Mouse (Mus musculus): Measurements from ENCODE around the gene Gm11032.

Gm11032 gene

GRCm38 (mm10) chr11:4605414-4605813, 14.5 kb upstream of the Gm11032 start:
- Histone ChIP-seq H3K27me3 (ENCODE audit: control insufficient read depth, insufficient read depth, low read length, poor library complexity, severe bottlenecking) (no peaks in the 10 kb centered on the region), H3K36me3 (ENCODE audit: control insufficient read depth, insufficient read depth, low read length, poor library complexity, severe bottlenecking) (no peaks in the 10 kb centered on the region)
- peak; percentile 86 for DNase-seq (ENCODE audit: low read depth, low spot score)

- Histone ChIP-seq H3K27me3 (ENCODE audit: control insufficient read depth, insufficient read depth, low read length, poor library complexity, severe bottlenecking) (no peaks in the 10 kb centered on the region), H3K36me3 (ENCODE audit: control insufficient read depth, insufficient read depth, low read length, poor library complexity, severe bottlenecking) (no peaks in the 10 kb centered on the region)
- DNase-seq (ENCODE audit: low read depth, low spot score): no peak
Measured at GRCm38 (mm10) chr11:4606541-4606940, 13.3 kb upstream of the Gm11032 start.

GRCm38 (mm10) chr11:4611904-4612303, 8.0 kb upstream of the Gm11032 start:
- H3K27me3 ChIP-seq (ENCODE audit: control insufficient read depth, insufficient read depth, low read length, poor library complexity, severe bottlenecking): no peaks in the 10 kb centered on the region
- DNase-seq (ENCODE audit: low read depth, low spot score): no peak
- H3K36me3 ChIP-seq (ENCODE audit: control insufficient read depth, insufficient read depth, low read length, poor library complexity, severe bottlenecking): no peaks in the 10 kb centered on the region

GRCm38 (mm10) chr11:4620501-4621108, 738 bp downstream of the Gm11032 start:
- Histone ChIP-seq H3K27me3 (ENCODE audit: control insufficient read depth, insufficient read depth, low read length, poor library complexity, severe bottlenecking) (no peaks in the 10 kb centered on the region), H3K36me3 (ENCODE audit: control insufficient read depth, insufficient read depth, low read length, poor library complexity, severe bottlenecking) (no peaks in the 10 kb centered on the region)
- no peak for DNase-seq (ENCODE audit: low read depth, low spot score)

- Histone ChIP-seq H3K27me3 (ENCODE audit: control insufficient read depth, insufficient read depth, low read length, poor library complexity, severe bottlenecking) (no peaks in the 10 kb centered on the region), H3K36me3 (ENCODE audit: control insufficient read depth, insufficient read depth, low read length, poor library complexity, severe bottlenecking) (no peaks in the 10 kb centered on the region)
- no peak for DNase-seq (ENCODE audit: low read depth, low spot score)
Measured at GRCm38 (mm10) chr11:4621866-4622265, 2.0 kb downstream of the Gm11032 start.

- no peak for DNase-seq (ENCODE audit: low read depth, low spot score)
- Histone ChIP-seq H3K27me3 (ENCODE audit: control insufficient read depth, insufficient read depth, low read length, poor library complexity, severe bottlenecking) (no peaks in the 10 kb centered on the region), H3K36me3 (ENCODE audit: control insufficient read depth, insufficient read depth, low read length, poor library complexity, severe bottlenecking) (no peaks in the 10 kb centered on the region)
Measured at GRCm38 (mm10) chr11:4622442-4622986, 2.6 kb downstream of the Gm11032 start.

- no peak for DNase-seq (ENCODE audit: low read depth, low spot score)
- no peaks in the 10 kb centered on the region for H3K27me3 ChIP-seq (ENCODE audit: control insufficient read depth, insufficient read depth, low read length, poor library complexity, severe bottlenecking)
Measured at GRCm38 (mm10) chr11:4622997-4623396, 3.1 kb downstream of the Gm11032 start.

GRCm38 (mm10) chr11:4625931-4626330, 6.1 kb downstream of the Gm11032 start:
- H3K27me3 ChIP-seq (ENCODE audit: control insufficient read depth, insufficient read depth, low read length, poor library complexity, severe bottlenecking): no peaks in the 10 kb centered on the region
- no peak for DNase-seq (ENCODE audit: low read depth, low spot score)
- H3K36me3 ChIP-seq (ENCODE audit: control insufficient read depth, insufficient read depth, low read length, poor library complexity, severe bottlenecking): no peaks in the 10 kb centered on the region

More at GRCm38 (mm10) chr11:4622997-4623396, 3.1 kb downstream of the Gm11032 start:
- H3K36me3 ChIP-seq (ENCODE audit: control insufficient read depth, insufficient read depth, low read length, poor library complexity, severe bottlenecking): no peaks in the 10 kb centered on the region

- Histone ChIP-seq H3K27me3 (ENCODE audit: control insufficient read depth, insufficient read depth, low read length, poor library complexity, severe bottlenecking) (no peaks in the 10 kb centered on the region; the same call in 1 of the 2 replicates), H3K36me3 (ENCODE audit: control insufficient read depth, insufficient read depth, low read length, poor library complexity, severe bottlenecking) (no peaks in the 10 kb centered on the region)
- no peak for DNase-seq (ENCODE audit: low read depth, low spot score)
Measured at GRCm38 (mm10) chr11:4627636-4628035, 7.8 kb downstream of the Gm11032 start.

- Histone ChIP-seq H3K27me3 (ENCODE audit: control insufficient read depth, insufficient read depth, low read length, poor library complexity, severe bottlenecking) (no peaks in the 10 kb centered on the region; the same call in 1 of the 2 replicates), H3K36me3 (ENCODE audit: control insufficient read depth, insufficient read depth, low read length, poor library complexity, severe bottlenecking) (no peaks in the 10 kb centered on the region)
- no peak for DNase-seq (ENCODE audit: low read depth, low spot score)
Measured at GRCm38 (mm10) chr11:4629861-4630280, 10.0 kb downstream of the Gm11032 start.

- H3K36me3 ChIP-seq (ENCODE audit: control insufficient read depth, insufficient read depth, low read length, poor library complexity, severe bottlenecking): no peaks in the 10 kb centered on the region
- no peak for DNase-seq (ENCODE audit: low read depth, low spot score)
- H3K27me3 ChIP-seq (ENCODE audit: control insufficient read depth, insufficient read depth, low read length, poor library complexity, severe bottlenecking): no peaks in the 10 kb centered on the region; the same call in 1 of the 2 replicates
Measured at GRCm38 (mm10) chr11:4633420-4633819, 13.6 kb downstream of the Gm11032 start.

- DNase-seq (ENCODE audit: low read depth, low spot score): no peak
- H3K36me3 ChIP-seq (ENCODE audit: control insufficient read depth, insufficient read depth, low read length, poor library complexity, severe bottlenecking): no peaks in the 10 kb centered on the region
- no peaks in the 10 kb centered on the region; the same call in 1 of the 2 replicates for H3K27me3 ChIP-seq (ENCODE audit: control insufficient read depth, insufficient read depth, low read length, poor library complexity, severe bottlenecking)
Measured at GRCm38 (mm10) chr11:4634395-4634794, 14.5 kb downstream of the Gm11032 start.

- no peaks in the 10 kb centered on the region; the same call in 1 of the 2 replicates for H3K27me3 ChIP-seq (ENCODE audit: control insufficient read depth, insufficient read depth, low read length, poor library complexity, severe bottlenecking)
- no peaks in the 10 kb centered on the region for H3K36me3 ChIP-seq (ENCODE audit: control insufficient read depth, insufficient read depth, low read length, poor library complexity, severe bottlenecking)
- no peak for DNase-seq (ENCODE audit: low read depth, low spot score)
Measured at GRCm38 (mm10) chr11:4636782-4637342, 17.0 kb downstream of the Gm11032 start.

GRCm38 (mm10) chr11:4637534-4638234, 17.8 kb downstream of the Gm11032 start, which contains the start of gene Ascc2:
Gene Ascc2 (plus strand): TSS chr11:4637747.
- no peaks in the 10 kb centered on the region for H3K27me3 ChIP-seq (ENCODE audit: control insufficient read depth, insufficient read depth, low read length, poor library complexity, severe bottlenecking)
- DNase-seq (ENCODE audit: low read depth, low spot score): peak; percentile 85
- H3K36me3 ChIP-seq (ENCODE audit: control insufficient read depth, insufficient read depth, low read length, poor library complexity, severe bottlenecking): no peaks in the 10 kb centered on the region

GRCm38 (mm10) chr11:4638261-4638660, 18.4 kb downstream of the Gm11032 start:
- Histone ChIP-seq H3K36me3 (ENCODE audit: control insufficient read depth, insufficient read depth, low read length, poor library complexity, severe bottlenecking) (no peaks in the 10 kb centered on the region), H3K27me3 (ENCODE audit: control insufficient read depth, insufficient read depth, low read length, poor library complexity, severe bottlenecking) (no peaks in the 10 kb centered on the region)
- no peak for DNase-seq (ENCODE audit: low read depth, low spot score)
